Mouse (Mus musculus): Measurements from ENCODE around the gene Traf7.

Traf7 gene

DNA sequence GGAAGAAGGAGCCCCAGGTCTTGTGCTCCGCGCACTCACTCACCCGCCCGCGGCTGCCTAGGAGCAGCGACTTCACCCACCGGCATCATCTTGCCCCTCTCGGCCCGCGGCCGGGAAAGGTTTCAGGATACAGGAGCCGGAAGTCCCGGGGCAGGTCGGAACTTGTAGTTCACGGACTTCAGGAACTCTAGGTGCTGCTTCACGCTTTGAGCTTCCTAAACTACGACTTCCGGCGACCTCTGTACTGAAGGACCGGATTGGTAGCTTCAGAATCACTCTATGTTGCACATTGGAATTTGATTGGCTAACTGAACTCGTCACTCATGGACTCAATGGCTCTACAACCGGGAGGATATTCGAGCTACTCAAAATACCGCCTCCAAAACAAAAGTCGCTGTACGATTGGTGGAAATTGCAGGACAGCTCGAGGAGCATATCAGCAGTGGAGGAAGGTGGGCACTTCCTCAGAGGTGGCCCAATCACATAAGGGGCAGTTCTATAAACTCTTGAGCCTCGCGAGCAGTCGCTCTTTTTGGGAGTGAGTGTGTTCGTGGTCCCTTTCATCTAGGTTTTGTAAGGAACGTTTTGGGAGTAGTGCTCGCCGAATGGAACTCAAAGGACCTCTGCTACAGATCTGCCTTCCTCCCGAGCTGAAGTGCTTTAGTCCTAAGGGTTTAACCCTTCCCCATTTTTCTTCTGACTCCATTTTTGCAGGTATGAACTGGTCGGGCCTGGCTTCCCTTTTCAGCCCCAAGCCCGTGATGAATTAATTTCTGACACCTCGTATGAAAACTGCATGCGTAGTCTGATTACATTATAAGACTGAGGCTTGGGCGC, at the start of gene Traf7:
TSS of gene Traf7 (minus strand) at position 216 of the 837 bp plus-strand sequence.
- ATAC-seq (ENCODE audit: insufficient number of reproducible peaks, low FRiP score, low TSS enrichment) = peak; percentile 94

DNA sequence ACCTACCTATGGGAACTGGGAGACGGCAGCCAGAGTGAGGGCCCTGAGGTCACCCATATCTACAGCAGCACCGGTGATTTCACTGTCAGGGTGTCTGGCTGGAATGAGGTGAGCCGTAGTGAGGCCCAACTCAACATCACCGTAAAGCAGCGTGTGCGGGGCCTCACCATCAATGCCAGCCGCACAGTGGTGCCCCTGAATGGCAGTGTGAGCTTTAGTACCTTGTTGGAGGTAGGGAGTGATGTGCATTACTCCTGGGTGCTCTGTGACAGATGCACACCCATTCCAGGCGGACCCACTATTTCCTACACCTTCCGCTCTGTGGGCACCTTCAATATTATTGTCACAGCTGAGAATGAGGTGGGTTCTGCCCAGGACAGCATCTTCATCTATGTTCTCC, 46.1 kb upstream of the Traf7 start:
- ATAC-seq (ENCODE audit: insufficient number of reproducible peaks, low FRiP score, low TSS enrichment) = no peak

DNA sequence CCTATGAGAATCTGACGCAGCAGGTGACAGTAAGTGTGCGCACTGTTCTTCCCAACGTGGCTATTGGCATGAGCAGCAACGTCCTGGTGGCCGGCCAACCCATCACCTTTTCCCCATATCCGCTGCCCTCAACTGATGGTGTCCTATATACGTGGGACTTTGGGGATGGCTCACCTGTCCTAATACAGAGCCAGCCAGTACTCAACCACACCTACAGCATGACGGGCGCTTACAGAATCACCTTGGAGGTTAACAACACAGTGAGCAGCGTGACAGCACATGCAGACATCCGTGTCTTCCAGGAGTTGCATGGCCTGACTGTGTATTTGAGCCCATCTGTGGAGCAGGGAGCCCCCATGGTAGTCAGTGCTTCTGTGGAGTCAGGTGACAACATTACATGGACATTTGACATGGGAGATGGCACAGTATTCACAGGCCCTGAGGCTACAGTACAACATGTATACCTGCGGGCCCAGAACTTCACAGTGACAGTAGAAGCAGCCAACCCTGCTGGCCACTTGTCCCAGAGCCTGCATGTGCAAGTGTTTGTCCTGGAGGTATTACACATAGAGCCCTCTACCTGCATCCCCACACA, 45.0 kb upstream of the Traf7 start:
- no peak for ATAC-seq (ENCODE audit: insufficient number of reproducible peaks, low FRiP score, low TSS enrichment)

- ATAC-seq (ENCODE audit: insufficient number of reproducible peaks, low FRiP score, low TSS enrichment) = peak; percentile 22; the same call in 1 of the 2 replicates
These were observed 42.1 kb upstream of the Traf7 start for GRCm38 (mm10) chr17:24569837-24570236.

GRCm38 (mm10) chr17:24567034-24567779, 39.5 kb upstream of the Traf7 start:
- no peak for ATAC-seq (ENCODE audit: insufficient number of reproducible peaks, low FRiP score, low TSS enrichment)

- no peak for ATAC-seq (ENCODE audit: insufficient number of reproducible peaks, low FRiP score, low TSS enrichment)
These were observed 38.1 kb upstream of the Traf7 start for GRCm38 (mm10) chr17:24565792-24566191.

DNA sequence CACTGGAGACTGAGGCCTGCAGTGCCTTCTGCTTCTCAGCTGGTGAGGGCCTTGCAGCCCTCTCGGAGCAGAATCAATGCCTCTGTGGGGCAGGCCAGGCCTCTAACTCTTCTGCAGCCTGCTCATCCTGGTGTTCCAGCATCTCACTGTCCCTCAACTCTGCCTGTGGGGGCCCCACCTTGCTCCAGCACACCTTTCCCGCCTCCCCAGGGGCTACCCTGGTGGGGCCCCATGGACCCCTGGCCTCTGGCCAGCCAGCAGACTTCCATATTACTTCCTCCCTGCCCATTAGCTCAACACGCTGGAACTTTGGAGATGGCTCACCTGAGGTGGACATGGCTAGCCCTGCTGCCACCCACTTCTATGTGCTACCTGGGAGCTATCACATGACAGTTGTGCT, 37.4 kb upstream of the Traf7 start:
- ATAC-seq (ENCODE audit: insufficient number of reproducible peaks, low FRiP score, low TSS enrichment) = no peak

DNA sequence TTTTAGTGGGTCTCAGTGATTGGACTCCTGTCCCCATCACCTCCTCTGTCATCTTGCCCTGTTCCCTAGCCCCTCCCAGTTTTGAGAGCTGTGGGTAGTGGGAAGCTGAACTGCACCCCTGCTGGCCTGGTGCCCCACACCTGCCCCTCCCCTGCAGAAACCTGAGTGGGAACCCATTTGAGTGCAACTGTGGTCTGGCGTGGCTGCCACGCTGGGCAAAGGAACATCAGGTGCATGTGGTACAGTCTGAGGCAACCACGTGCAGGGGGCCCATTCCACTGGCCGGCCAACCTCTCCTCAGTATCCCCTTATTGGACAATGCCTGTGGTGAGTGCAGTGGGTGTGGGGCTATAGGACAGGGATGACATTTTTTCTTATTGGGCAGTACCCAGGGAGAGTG, 36.7 kb upstream of the Traf7 start:
- ATAC-seq (ENCODE audit: insufficient number of reproducible peaks, low FRiP score, low TSS enrichment) = no peak

GRCm38 (mm10) chr17:24563638-24564037, 35.9 kb upstream of the Traf7 start:
- no peak for ATAC-seq (ENCODE audit: insufficient number of reproducible peaks, low FRiP score, low TSS enrichment)

- ATAC-seq (ENCODE audit: insufficient number of reproducible peaks, low FRiP score, low TSS enrichment) = no peak
These were observed 33.9 kb upstream of the Traf7 start for GRCm38 (mm10) chr17:24561592-24561991.

- ATAC-seq (ENCODE audit: insufficient number of reproducible peaks, low FRiP score, low TSS enrichment) = no peak; the same call in 1 of the 2 replicates
These were observed 32.7 kb upstream of the Traf7 start for GRCm38 (mm10) chr17:24560301-24561028.

DNA sequence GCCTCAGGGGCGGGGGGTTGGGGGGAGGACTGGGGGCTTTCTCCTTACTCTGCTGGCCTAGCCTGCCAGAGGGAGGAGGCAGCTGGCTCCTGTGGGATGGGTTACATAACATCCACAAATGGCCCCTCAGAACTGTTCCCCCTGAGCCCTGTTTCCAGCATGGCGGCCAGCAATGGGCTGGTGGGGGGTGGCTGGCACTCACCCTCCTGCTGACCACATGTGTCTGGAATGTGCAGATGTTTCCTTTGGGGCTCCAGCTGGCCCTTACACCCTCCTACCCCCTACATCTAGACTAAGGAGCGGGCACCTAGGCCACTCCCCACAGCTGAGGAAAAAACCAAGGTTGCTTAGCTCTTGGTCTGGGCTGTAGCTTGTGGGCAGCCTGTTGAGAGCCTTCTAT, 31.4 kb upstream of the Traf7 start:
- ATAC-seq (ENCODE audit: insufficient number of reproducible peaks, low FRiP score, low TSS enrichment) = no peak

- no peak for ATAC-seq (ENCODE audit: insufficient number of reproducible peaks, low FRiP score, low TSS enrichment)
These were observed 30.9 kb upstream of the Traf7 start for GRCm38 (mm10) chr17:24558600-24559099.

GRCm38 (mm10) chr17:24557091-24557490, 29.4 kb upstream of the Traf7 start:
- no peak for ATAC-seq (ENCODE audit: insufficient number of reproducible peaks, low FRiP score, low TSS enrichment)

- ATAC-seq (ENCODE audit: insufficient number of reproducible peaks, low FRiP score, low TSS enrichment) = no peak
These were observed 23.3 kb upstream of the Traf7 start for GRCm38 (mm10) chr17:24551050-24551444.

DNA sequence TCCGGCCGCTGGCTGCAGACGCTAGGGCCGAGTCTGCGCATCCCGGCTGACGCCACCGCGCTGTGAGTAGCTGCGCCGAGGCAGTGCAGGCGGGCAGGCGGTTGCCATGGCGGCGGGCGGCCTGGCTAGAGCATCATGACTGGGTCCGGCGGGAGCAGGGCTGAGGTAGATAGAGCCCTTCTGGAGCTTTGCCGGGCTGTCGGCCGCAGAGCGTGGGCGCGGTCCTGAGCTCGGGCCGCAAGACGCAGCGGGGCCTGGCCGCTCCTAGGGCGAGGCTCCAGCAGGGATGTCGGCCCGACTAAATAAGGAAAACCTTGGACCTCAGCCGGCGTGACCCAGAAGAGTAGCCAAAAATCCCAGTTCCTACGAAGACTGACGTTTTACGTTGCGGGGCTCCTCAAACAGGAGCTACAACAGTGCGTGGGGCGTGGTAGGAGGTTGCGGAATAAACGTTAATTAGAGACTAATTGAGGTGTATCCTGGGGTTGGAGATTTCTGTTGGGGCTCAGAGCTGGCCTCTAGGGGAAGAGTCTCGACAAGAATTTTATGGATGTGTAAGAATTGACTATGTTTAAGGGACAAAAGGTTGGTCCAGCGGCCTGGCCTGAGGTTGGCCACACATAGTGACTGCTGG, 22.8 kb upstream of the Traf7 start:
- peak; percentile 63; the same call in 1 of the 2 replicates for ATAC-seq (ENCODE audit: insufficient number of reproducible peaks, low FRiP score, low TSS enrichment)

GRCm38 (mm10) chr17:24549618-24550415, 22.1 kb upstream of the Traf7 start, which contains the start of gene Pkd1:
Gene Pkd1, plus strand, starts transcription at chr17:24549834.
- ATAC-seq (ENCODE audit: insufficient number of reproducible peaks, low FRiP score, low TSS enrichment) = peak; percentile 84

DNA sequence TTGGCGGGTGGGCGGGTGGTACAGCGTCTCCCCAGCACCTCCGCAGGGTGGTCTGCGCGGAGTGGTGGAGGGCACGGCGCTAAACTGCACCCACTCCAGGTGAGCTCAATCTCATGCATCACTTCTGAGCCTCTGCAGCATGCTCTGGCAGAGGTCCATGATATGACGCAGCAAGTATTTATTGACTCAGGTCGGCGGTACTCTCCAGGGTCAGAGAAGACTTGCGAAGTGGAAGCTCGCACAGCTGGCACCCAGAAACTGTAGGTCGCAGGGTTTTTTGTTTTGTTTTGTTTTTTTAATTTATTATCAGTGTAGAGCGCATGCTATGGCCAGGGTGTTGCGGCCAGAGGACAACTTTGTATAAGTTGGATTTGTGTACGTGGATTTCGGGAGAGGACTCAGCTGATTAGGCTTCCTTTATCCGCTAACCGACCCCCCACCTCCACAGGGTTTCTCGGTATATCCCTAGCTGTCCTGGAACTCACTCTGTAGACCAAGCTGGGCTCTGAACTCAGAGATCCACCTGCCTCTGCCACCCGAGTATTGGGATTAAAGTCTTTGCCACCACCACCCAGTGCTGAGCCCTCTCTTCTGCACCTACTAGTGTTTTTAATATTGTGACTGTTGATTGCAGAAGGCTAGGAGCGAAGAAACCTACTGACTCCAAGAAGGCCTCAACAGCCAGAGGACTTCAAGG, 21.3 kb upstream of the Traf7 start:
- ATAC-seq (ENCODE audit: insufficient number of reproducible peaks, low FRiP score, low TSS enrichment) = no peak

All from cerebellum, adult (tissue).